Mouse (Mus musculus) testis, adult 2 months (tissue): ENCODE measurements around the gene Rae1. TPM values are rescaled to one million over a fixed set of nuclear protein-coding genes. Genes with fewer than 3 reads are reported as not detected.

Experiments used
- H3K27ac ChIP-seq: fragments of 200-500 bp; 2 replicates; pipeline ENCODE4 v1.5.1; 2012; ENCODE audit warnings: low read depth, low read length; ENCODE audit not compliant: control insufficient read depth, insufficient read depth
- H3K27me3 ChIP-seq: fragments of 200-500 bp; 2 replicates; pipeline ENCODE4 v1.6.1; 2012; ENCODE audit warnings: mild to moderate bottlenecking, low read length, moderate library complexity; ENCODE audit not compliant: control insufficient read depth, insufficient read depth
- H3K36me3 ChIP-seq: fragments of 200-500 bp; 2 replicates; pipeline ENCODE4 v1.6.1; 2012; ENCODE audit warnings: mild to moderate bottlenecking, low read length; ENCODE audit not compliant: control insufficient read depth, insufficient read depth
- H3K4me1 ChIP-seq: fragments of 200-500 bp; 2 replicates; pipeline ENCODE4 v1.6.1; 2012; ENCODE audit warnings: low read length; ENCODE audit not compliant: control insufficient read depth, insufficient read depth
- H3K4me3 ChIP-seq: fragments of 200-500 bp; 2 replicates; pipeline ENCODE4 v1.5.1; 2012; ENCODE audit warnings: low read depth, mild to moderate bottlenecking, low read length, moderate library complexity, mixed read lengths; ENCODE audit not compliant: control insufficient read depth
- CTCF ChIP-seq: fragments of 200-500 bp; IDR thresholded peaks from 2 replicates; pipeline ENCODE4 v1.5.1; 2012; ENCODE audit warnings: low read depth, mild to moderate bottlenecking, inconsistent platforms, low read length, moderate library complexity; ENCODE audit not compliant: control insufficient read depth, insufficient read depth, insufficient replicate concordance
- POLR2A ChIP-seq: fragments of 200-500 bp; IDR thresholded peaks from 2 replicates; pipeline ENCODE4 v1.6.1; 2012; ENCODE audit warnings: low read depth, mild to moderate bottlenecking, inconsistent platforms, low read length, moderate library complexity; ENCODE audit not compliant: control insufficient read depth
- polyA plus RNA-seq: library from polyadenylated mRNA; depleted of rRNA; stranded (reverse); fragments of >200 nt; gene quantifications from 2 replicates; pipeline ENCODE4 v1.2.3, GENCODE M21; 2012

The Rae1 gene
- polyA plus RNA-seq, 1 experiment = 77.9 TPM

- H3K36me3 ChIP-seq = no peaks in the 10 kb centered on the region
- H3K27ac ChIP-seq = no peak overlapping the region
- H3K4me3 ChIP-seq = no peak overlapping the region
- peaks cover 38% of the 10 kb centered on the region for H3K4me1 ChIP-seq
- no peaks in the 10 kb centered on the region for H3K27me3 ChIP-seq
- TF ChIP-seq POLR2A (no peak), CTCF (no peak)
Observed at GRCm38 (mm10) chr2:173017940-173018339, 18.0 kb downstream of the Rae1 start.

GRCm38 (mm10) chr2:173018618-173019017 is 18.7 kb downstream of the Rae1 start:
- Histone ChIP-seq H3K4me1 (peaks cover 38% of the 10 kb centered on the region), H3K4me3 (no peak overlapping the region), H3K27me3 (no peaks in the 10 kb centered on the region), H3K36me3 (no peaks in the 10 kb centered on the region), H3K27ac (no peak overlapping the region)
- TF ChIP-seq CTCF (no peak), POLR2A (no peak)

GRCm38 (mm10) chr2:173019322-173019721 is 19.4 kb downstream of the Rae1 start:
- H3K27me3 ChIP-seq = no peaks in the 10 kb centered on the region
- TF ChIP-seq POLR2A (no peak), CTCF (no peak)
- H3K27ac ChIP-seq = peak overlapping the region; percentile 50; the same call in 1 of the 2 replicates
- peak overlapping the region; percentile 74 for H3K4me3 ChIP-seq
- no peaks in the 10 kb centered on the region for H3K36me3 ChIP-seq
- peaks cover 38% of the 10 kb centered on the region for H3K4me1 ChIP-seq

- peak overlapping the region; percentile 50; the same call in 1 of the 2 replicates for H3K27ac ChIP-seq
- H3K36me3 ChIP-seq = no peaks in the 10 kb centered on the region
- peaks cover 38% of the 10 kb centered on the region for H3K4me1 ChIP-seq
- TF ChIP-seq CTCF (0 out of 2 replicates have a peak, but pooled peaks have one; percentile 9), POLR2A (no peak; the same call in 1 of the 2 replicates)
- peak overlapping the region; percentile 74 for H3K4me3 ChIP-seq
- H3K27me3 ChIP-seq = no peaks in the 10 kb centered on the region
Observed at GRCm38 (mm10) chr2:173019790-173020189, 19.9 kb downstream of the Rae1 start.

GRCm38 (mm10) chr2:173020430-173020829 is 20.5 kb downstream of the Rae1 start, which contains the start of gene Rbm38:
Gene Rbm38 (plus strand): TSS chr2:173020498.
- Histone ChIP-seq H3K27me3 (no peaks in the 10 kb centered on the region), H3K4me1 (peaks cover 38% of the 10 kb centered on the region), H3K4me3 (peak within 1 kb of the TSS; percentile 81), H3K27ac (peak within 1 kb of the TSS; percentile 50; the same call in 1 of the 2 replicates), H3K36me3 (no peaks in the 10 kb centered on the region)
- TF ChIP-seq POLR2A (no peak), CTCF (no peak)

GRCm38 (mm10) chr2:173021633-173022055 is 21.7 kb downstream of the Rae1 start:
- Histone ChIP-seq H3K36me3 (no peaks in the 10 kb centered on the region), H3K27me3 (no peaks in the 10 kb centered on the region), H3K4me1 (peaks cover 38% of the 10 kb centered on the region), H3K27ac (peak overlapping the region; percentile 19; the same call in 1 of the 2 replicates), H3K4me3 (peak overlapping the region; percentile 81)
- peak; percentile 97 for TF ChIP-seq POLR2A
- no peak for TF ChIP-seq CTCF

GRCm38 (mm10) chr2:173022056-173022681 is 22.3 kb downstream of the Rae1 start:
- peaks cover 38% of the 10 kb centered on the region for H3K4me1 ChIP-seq
- H3K27me3 ChIP-seq = no peaks in the 10 kb centered on the region
- peak overlapping the region; percentile 81 for H3K4me3 ChIP-seq
- H3K27ac ChIP-seq = peak overlapping the region; percentile 51; the same call in 1 of the 2 replicates
- no peaks in the 10 kb centered on the region for H3K36me3 ChIP-seq
- TF ChIP-seq CTCF (no peak), POLR2A (no peak)
